10 mouse cellular contexts compared by ENCODE assay signal in genomic region chr11:100203448-100203847, GRCm38 (mm10). TPM values are rescaled to one million over a fixed set of nuclear protein-coding genes. Genes with fewer than 3 reads are reported as not detected.
DNase-seq lines count a peak whose midpoint lies in the region; ATAC-seq lines count a peak whose summit lies in the region.
"Had no signal": no experiment of that assay in that cellular context is flagged by ENCODE, and none has a peak within 500 bp of the region (broad histone marks: within the 10 kb centered on the region; RNA-seq: fewer than 3 reads in every experiment).

No protein-coding gene starts in this region.

- no peak overlapping the region for H3K4me2 ChIP-seq in kidney, embryonic 16.5 days (replicated peaks; ENCODE audit: low read depth, low read length)
- H3K4me2 ChIP-seq: hindbrain, embryonic 15.5 days; neural tube, embryonic 13.5 days had no signal

- H3K4me1 ChIP-seq in kidney, embryonic 16.5 days (ENCODE audit: insufficient read depth, low read length): no peaks in the 10 kb centered on the region
- H3K4me1 ChIP-seq in embryonic facial prominence, embryonic 10.5 days: no peaks in the 10 kb centered on the region
- H3K4me1 ChIP-seq: hindbrain, embryonic 15.5 days; neural tube, embryonic 13.5 days had no signal

- no peak for ATAC-seq in kidney, embryonic 16.5 days (ENCODE audit: low FRiP score, low TSS enrichment)
- ATAC-seq in megakaryocyte progenitor cell, adult 5-6 weeks (replicated peaks; ENCODE audit: poor library complexity): 0 out of 2 replicates have a peak, but pooled peaks have one; percentile 47

- no peak overlapping the region for H3K27ac ChIP-seq in kidney, embryonic 16.5 days (ENCODE audit: low read length)
- H3K27ac ChIP-seq in embryonic facial prominence, embryonic 10.5 days (replicated peaks): no peak overlapping the region
- H3K27ac ChIP-seq: hindbrain, embryonic 15.5 days; neural tube, embryonic 13.5 days had no signal

- DNase-seq in kidney, adult 9 months: peak; percentile 7
- peak; percentile 85 for DNase-seq in R1 (ENCODE audit: low read depth, low spot score)
- peak; percentile 68 for DNase-seq in embryonic facial prominence, embryonic 10.5 days (ENCODE audit: low spot score)
- DNase-seq in spleen, postnatal 4 days (ENCODE audit: low spot score in 2 of 2): no peak
- DNase-seq in cerebellum, adult 11-12 months: no peak
- no peak for DNase-seq in gastrocnemius, postnatal 14 days

- intact Hi-C loops in gastrocnemius, postnatal 14 days (cut with DNase I; ENCODE audit: low total_unique reads): no loop called here

- 12% methylated on average over 6 of the region's 6 CpGs for WGBS in kidney, embryonic 16.5 days
- WGBS in embryonic facial prominence, embryonic 10.5 days: 23% methylated on average over 6 of the region's 6 CpGs

- no peaks in the 10 kb centered on the region for H3K9me3 ChIP-seq in kidney, embryonic 16.5 days (ENCODE audit: low read length)
- no peaks in the 10 kb centered on the region for H3K9me3 ChIP-seq in embryonic facial prominence, embryonic 10.5 days
- H3K9me3 ChIP-seq: hindbrain, embryonic 15.5 days; neural tube, embryonic 13.5 days had no signal

- H3K27me3 ChIP-seq in kidney, embryonic 16.5 days (ENCODE audit: insufficient read depth, low read length): no peaks in the 10 kb centered on the region
- no peaks in the 10 kb centered on the region for H3K27me3 ChIP-seq in embryonic facial prominence, embryonic 10.5 days (replicated peaks; ENCODE audit: low read depth, poor library complexity, severe bottlenecking)
- H3K27me3 ChIP-seq: hindbrain, embryonic 15.5 days; neural tube, embryonic 13.5 days had no signal

- H3K36me3 ChIP-seq in kidney, embryonic 16.5 days (ENCODE audit: insufficient read depth, low read length): no peaks in the 10 kb centered on the region
- H3K36me3 ChIP-seq in embryonic facial prominence, embryonic 10.5 days (replicated peaks): no peaks in the 10 kb centered on the region
- H3K36me3 ChIP-seq: hindbrain, embryonic 15.5 days; neural tube, embryonic 13.5 days had no signal

- no peak overlapping the region for H3K9ac ChIP-seq in kidney, embryonic 16.5 days (replicated peaks; ENCODE audit: low read length)
- H3K9ac ChIP-seq: hindbrain, embryonic 15.5 days; neural tube, embryonic 13.5 days had no signal

- no peak overlapping the region for H3K4me3 ChIP-seq in kidney, embryonic 16.5 days (ENCODE audit: low read length)
- H3K4me3 ChIP-seq in embryonic facial prominence, embryonic 10.5 days: no peak overlapping the region
- H3K4me3 ChIP-seq: hindbrain, embryonic 15.5 days; neural tube, embryonic 13.5 days had no signal

RNA-seq across cellular contexts. Expression of gene Krt14, which starts 3.9 kb away (rescaled TPM):
- polyA plus RNA-seq in kidney, embryonic 16.5 days (2015; fragmentation: Nextera tagmentation; extraction: Ambion mirVana): 0.90 and 1.7 TPM in 2 replicates
- polyA plus RNA-seq in embryonic facial prominence, embryonic 10.5 days (2016; fragmentation: Nextera tagmentation; extraction: Ambion mirVana): 12.0 and 16.1 TPM in 2 replicates
- total RNA-seq in megakaryocyte progenitor cell, adult 5-6 weeks (2015): not detected in 2 replicates
- total RNA-seq in megakaryocyte progenitor cell, adult 5-6 weeks (2017): not detected in 2 replicates
- total RNA-seq in gastrocnemius, postnatal 14 days (2021): not detected

RNA-seq across cellular contexts. Expression of gene Krt9, which starts 10.4 kb away (rescaled TPM):
- polyA plus RNA-seq in kidney, embryonic 16.5 days (2015; fragmentation: Nextera tagmentation; extraction: Ambion mirVana): not detected in 2 replicates
- polyA plus RNA-seq in embryonic facial prominence, embryonic 10.5 days (2016; fragmentation: Nextera tagmentation; extraction: Ambion mirVana): not detected in 2 replicates
- not detected in 2 replicates for total RNA-seq in megakaryocyte progenitor cell, adult 5-6 weeks (2015)
- not detected in 2 replicates for total RNA-seq in megakaryocyte progenitor cell, adult 5-6 weeks (2017)
- total RNA-seq in gastrocnemius, postnatal 14 days (2021): not detected
- polyA plus RNA-seq: hindbrain, embryonic 15.5 days; neural tube, embryonic 13.5 days had no signal

RNA-seq across cellular contexts. Expression of gene Krt16, which starts 45.3 kb away (rescaled TPM):
- polyA plus RNA-seq in kidney, embryonic 16.5 days (2015; fragmentation: Nextera tagmentation; extraction: Ambion mirVana): not detected in 2 replicates
- polyA plus RNA-seq in embryonic facial prominence, embryonic 10.5 days (2016; fragmentation: Nextera tagmentation; extraction: Ambion mirVana): not detected in 2 replicates
- total RNA-seq in megakaryocyte progenitor cell, adult 5-6 weeks (2015): not detected in 2 replicates
- not detected in 2 replicates for total RNA-seq in megakaryocyte progenitor cell, adult 5-6 weeks (2017)
- not detected for total RNA-seq in gastrocnemius, postnatal 14 days (2021)
- polyA plus RNA-seq: hindbrain, embryonic 15.5 days; neural tube, embryonic 13.5 days had no signal

RNA-seq across cellular contexts. Expression of gene Krt19, which starts 55.0 kb away (rescaled TPM):
- polyA plus RNA-seq in kidney, embryonic 16.5 days (2015; fragmentation: Nextera tagmentation; extraction: Ambion mirVana): 96.4 and 105 TPM in 2 replicates
- 16.1 and 18.2 TPM in 2 replicates for polyA plus RNA-seq in embryonic facial prominence, embryonic 10.5 days (2016; fragmentation: Nextera tagmentation; extraction: Ambion mirVana)
- not detected in 2 replicates for total RNA-seq in megakaryocyte progenitor cell, adult 5-6 weeks (2015)
- not detected in 2 replicates for total RNA-seq in megakaryocyte progenitor cell, adult 5-6 weeks (2017)
- total RNA-seq in gastrocnemius, postnatal 14 days (2021): under 1 TPM; 0.38 to 0.51 TPM

RNA-seq across cellular contexts. Expression of gene Krt17, which starts 57.4 kb away (rescaled TPM):
- 0.30 and 0.32 TPM in 2 replicates for polyA plus RNA-seq in kidney, embryonic 16.5 days (2015; fragmentation: Nextera tagmentation; extraction: Ambion mirVana)
- polyA plus RNA-seq in embryonic facial prominence, embryonic 10.5 days (2016; fragmentation: Nextera tagmentation; extraction: Ambion mirVana): 0.28 and 0.67 TPM in 2 replicates
- total RNA-seq in megakaryocyte progenitor cell, adult 5-6 weeks (2015): not detected in 2 replicates
- not detected in 2 replicates for total RNA-seq in megakaryocyte progenitor cell, adult 5-6 weeks (2017)
- not detected for total RNA-seq in gastrocnemius, postnatal 14 days (2021)

Comparison
In these comparisons a context has a peak if more than half of its experiments do, and no peak if none do; other contexts are left out.
1. DNase-seq: peak in kidney, adult 9 months (single experiment), R1 (single experiment) and embryonic facial prominence, embryonic 10.5 days (single experiment); none in spleen, postnatal 4 days (0 of 2), cerebellum, adult 11-12 months (single experiment) and gastrocnemius, postnatal 14 days (single experiment).